Mouse (Mus musculus) layer of hippocampus, adult 11-12 months (tissue): ENCODE measurements around the gene Mapk12.
A peak's percentile ranks its signal among the peaks of the same experiment; 100 is the strongest.

Experiments used
- DNase-seq: peaks from one replicate; pipeline ENCODE4 v3.0.0; 2022; ENCODE audit warnings: low spot score

Mapk12 gene

GRCm38 (mm10) chr15:89092181-89092580 is 48.3 kb downstream of the Mapk12 start:
- DNase-seq: no peak

GRCm38 (mm10) chr15:89090662-89091061 is 49.8 kb downstream of the Mapk12 start:
- no peak for DNase-seq

- no peak for DNase-seq
Measured at GRCm38 (mm10) chr15:89089248-89090051, 51.1 kb downstream of the Mapk12 start.

DNA sequence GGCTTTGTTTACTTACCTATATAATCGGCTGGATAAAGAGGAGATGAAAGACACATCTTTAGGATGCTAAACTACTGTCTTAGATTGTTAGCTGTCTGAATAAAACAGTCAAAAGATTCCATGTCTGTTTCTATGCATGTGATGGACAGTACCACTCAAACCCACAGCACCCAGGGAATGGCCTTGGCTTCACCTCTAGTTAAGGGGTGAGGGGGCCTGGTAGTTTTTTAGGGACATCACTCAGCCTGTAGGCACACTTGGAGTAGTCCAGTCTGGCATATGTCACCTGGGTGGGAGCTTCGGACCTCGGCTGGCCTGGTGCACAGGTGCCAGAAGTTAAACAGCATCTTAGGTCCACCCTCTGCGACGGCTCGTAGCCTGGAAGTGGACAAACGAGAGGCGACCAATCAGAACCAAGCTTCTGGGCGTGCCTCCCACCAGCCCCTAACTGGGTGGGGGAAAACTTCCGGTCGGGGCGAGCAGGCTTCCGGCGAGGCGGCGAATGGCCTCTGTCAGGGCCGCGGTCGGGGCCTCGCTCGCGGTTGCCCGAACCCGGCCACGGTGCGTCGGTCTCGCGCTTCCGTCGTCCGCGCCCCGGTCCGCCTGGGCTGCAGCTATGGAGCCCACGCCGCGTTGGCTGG is 51.8 kb downstream of the Mapk12 start, which contains the start of gene Selenoo:
TSS of gene Selenoo (plus strand) at position 478 of the 641 bp plus-strand sequence.
- peak; percentile 88 for DNase-seq

DNA sequence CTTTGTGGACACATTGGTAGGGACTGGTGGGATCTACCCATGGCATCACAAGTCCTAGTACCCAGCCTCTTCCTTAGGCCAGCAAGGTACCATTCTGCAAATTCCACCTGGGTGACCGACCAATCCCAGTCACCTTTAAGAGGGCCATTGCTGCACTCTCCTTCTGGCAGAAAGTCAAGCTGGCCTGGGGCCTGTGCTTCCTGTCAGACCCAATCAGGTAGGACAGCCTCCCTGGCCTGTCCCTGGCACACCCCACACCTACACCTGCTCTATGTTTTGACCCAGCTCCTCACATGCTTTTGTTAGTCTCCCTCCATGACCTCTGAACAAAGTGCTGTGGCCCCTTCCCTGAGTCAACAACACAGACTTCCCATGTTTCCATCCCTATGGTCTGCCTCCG is 55.7 kb downstream of the Mapk12 start:
- no peak for DNase-seq

- no peak for DNase-seq
Measured at GRCm38 (mm10) chr15:89083906-89084305, 56.6 kb downstream of the Mapk12 start.
